Mouse (Mus musculus) common myeloid progenitor, adult 5-6 weeks (primary cell): ENCODE results near the gene Pmm1. TPM values are rescaled to one million over a fixed set of nuclear protein-coding genes. Genes with fewer than 3 reads are reported as not detected.

ENCODE experiments used
- total RNA-seq: library from RNA; stranded (forward); fragments of 200-1000, 187-1606 nt; gene quantifications from 2 replicates; pipeline ENCODE4 v1.2.3, GENCODE M21; 2017

Gene Pmm1
- total RNA-seq, 1 experiment from 2014 or later = 15.1 TPM

Other genes with a start within 250 kb of the Pmm1 start
- gene Zc3h7b, start 215.9 kb downstream of the Pmm1 start, total RNA-seq = 27.9 and 31.5 TPM in 2 replicates
- gene Rangap1, start 215.4 kb downstream of the Pmm1 start, total RNA-seq = 113 and 121 TPM in 2 replicates
- 11.3 and 20.6 TPM in 2 replicates for gene Tef, start 158.5 kb downstream of the Pmm1 start, total RNA-seq
- 26.1 and 27.0 TPM in 2 replicates for gene Tob2, start 102.1 kb downstream of the Pmm1 start, total RNA-seq
- gene Phf5a, start 89.0 kb downstream of the Pmm1 start, total RNA-seq = 65.8 and 125 TPM in 2 replicates
- gene Aco2, start 88.6 kb downstream of the Pmm1 start, total RNA-seq = 132 and 149 TPM in 2 replicates
- 52.6 and 64.6 TPM in 2 replicates for gene Polr3h, start 34.7 kb downstream of the Pmm1 start, total RNA-seq
- gene Csdc2, start 24.2 kb downstream of the Pmm1 start, total RNA-seq = not detected in 2 replicates
- not detected in 2 replicates for gene 1700029P11Rik, start 19.6 kb upstream of the Pmm1 start, total RNA-seq
- 409 and 444 TPM in 2 replicates for gene Xrcc6, start 26.9 kb upstream of the Pmm1 start, total RNA-seq
- gene Desi1, start 72.9 kb upstream of the Pmm1 start, total RNA-seq = 12.2 and 13.6 TPM in 2 replicates
- gene Snu13, start 86.7 kb upstream of the Pmm1 start, total RNA-seq = 197 and 206 TPM in 2 replicates
- gene 4930407I10Rik, start 98.2 kb upstream of the Pmm1 start, total RNA-seq = not detected in 2 replicates
- gene Mei1, start 109.1 kb upstream of the Pmm1 start, total RNA-seq = not detected in 2 replicates
- 8.8 and 18.0 TPM in 2 replicates for gene Ccdc134, start 167.0 kb upstream of the Pmm1 start, total RNA-seq
- 42.8 and 64.3 TPM in 2 replicates for gene Srebf2, start 186.3 kb upstream of the Pmm1 start, total RNA-seq